Mouse (Mus musculus) left cerebral cortex, adult 18-20 months (tissue): ENCODE results near the gene Kif21b. TPM values are rescaled to one million over a fixed set of nuclear protein-coding genes. Genes with fewer than 3 reads are reported as not detected.

Experiments used
- DNase-seq, 2 experiments: peaks; one replicate each; pipeline ENCODE4 v3.0.0; 2021 to 2022; ENCODE audit warnings: low spot score in 2 of 2, mixed read lengths in 1 of 2
- total RNA-seq, 2 experiments: library from RNA; stranded (reverse); gene quantifications; 2 replicates each; pipeline ENCODE4 v1.2.3; 2021

Gene Kif21b
- total RNA-seq, 2 experiments from 2014 or later: 54.8 to 57.3 TPM

DNA sequence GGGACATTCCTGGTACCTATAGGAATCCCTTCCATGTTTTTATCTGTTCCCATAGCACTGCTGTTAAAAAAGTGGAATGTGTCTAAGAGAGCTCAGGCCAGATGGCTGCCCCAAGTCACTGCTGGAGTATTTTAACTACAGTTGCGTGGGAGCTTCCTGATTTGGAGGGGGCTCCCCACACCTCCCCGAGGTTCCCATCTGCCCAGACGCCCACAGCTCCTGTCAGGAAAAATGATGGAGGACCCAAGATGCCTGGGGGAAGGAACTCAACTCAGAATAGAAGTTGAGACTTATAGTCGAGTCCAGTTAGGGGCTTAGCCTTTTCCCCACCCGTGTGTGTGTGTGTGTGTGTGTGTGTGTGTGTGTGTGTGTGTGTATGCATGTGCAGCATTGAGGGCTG lies 2.8 kb upstream of the Kif21b start:
- DNase-seq: peak; percentile 77 to 87

GRCm38 (mm10) chr1:136128944-136129589 lies 2.1 kb upstream of the Kif21b start:
- DNase-seq: no peak

GRCm38 (mm10) chr1:136130107-136130506 lies 1.1 kb upstream of the Kif21b start:
- DNase-seq: no peak

DNA sequence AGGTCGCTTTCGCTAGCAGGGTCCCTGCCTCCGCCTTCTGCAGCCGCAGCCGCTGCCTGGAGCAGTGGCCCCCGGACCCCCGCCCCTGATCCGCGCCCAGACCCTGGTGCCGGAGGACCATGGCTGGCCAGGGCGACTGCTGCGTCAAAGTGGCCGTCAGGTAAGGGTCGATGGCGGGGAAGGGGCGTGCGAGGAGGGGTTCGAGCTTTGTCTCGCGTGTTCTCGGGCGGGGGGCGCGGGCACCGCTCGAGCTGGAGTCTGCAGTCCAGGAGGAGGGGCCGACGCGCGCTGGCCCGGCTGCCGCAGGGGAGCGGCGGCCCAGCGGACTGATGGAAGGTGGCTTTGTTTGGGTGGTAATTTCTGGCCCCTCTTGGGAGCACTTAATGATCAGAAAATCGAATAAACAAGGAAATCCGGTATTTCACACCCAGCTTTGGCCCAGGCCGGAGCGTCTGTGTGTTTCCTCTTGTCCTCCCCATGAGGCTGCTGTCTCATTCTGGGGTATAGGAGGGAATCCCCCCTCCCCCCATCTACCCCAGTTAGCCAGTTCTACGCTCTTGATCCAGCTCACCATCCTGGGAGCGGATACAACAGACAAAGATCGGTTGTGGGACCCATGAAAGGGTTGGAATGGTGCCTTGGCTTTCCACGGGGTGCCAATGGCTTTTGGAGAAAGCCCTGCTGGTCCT lies 558 bp downstream of the Kif21b start:
- no peak for DNase-seq

- no peak for DNase-seq
These were observed 1.4 kb downstream of the Kif21b start for GRCm38 (mm10) chr1:136132386-136133201.

DNA sequence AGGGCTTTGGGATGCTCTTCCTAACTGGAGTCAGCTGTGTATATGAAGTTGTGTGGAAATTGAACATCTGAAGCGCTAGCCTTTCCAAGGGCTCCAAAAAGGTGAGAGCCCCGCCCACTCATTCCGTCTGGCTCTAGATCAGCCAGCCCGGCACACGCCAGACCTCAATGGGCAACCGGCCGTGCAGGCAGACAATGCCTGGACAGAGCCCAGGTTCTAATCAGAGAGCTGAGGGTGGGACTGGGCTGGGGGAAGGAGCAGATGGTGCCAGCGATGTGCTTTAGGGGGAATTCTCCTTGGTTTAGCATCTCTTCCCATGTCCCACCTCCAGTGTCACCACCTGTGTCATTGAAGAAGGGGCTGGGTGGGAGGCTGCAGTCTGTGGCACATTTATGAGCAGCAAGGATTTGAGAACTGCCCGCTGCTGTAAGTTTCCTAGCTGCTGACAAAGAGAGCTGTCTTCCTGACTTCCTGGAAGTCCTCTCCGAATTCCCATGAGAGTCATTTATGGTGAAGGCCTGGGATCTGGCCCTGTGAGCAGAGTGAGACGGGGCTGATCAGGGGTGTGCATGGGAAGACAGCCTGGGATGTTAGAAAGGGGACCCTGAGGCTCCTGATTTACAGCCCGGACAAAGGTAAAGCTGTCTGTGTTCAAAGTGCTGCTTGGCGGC lies 2.5 kb downstream of the Kif21b start:
- DNase-seq: peak in 1 of 2 experiments; percentile 76

DNA sequence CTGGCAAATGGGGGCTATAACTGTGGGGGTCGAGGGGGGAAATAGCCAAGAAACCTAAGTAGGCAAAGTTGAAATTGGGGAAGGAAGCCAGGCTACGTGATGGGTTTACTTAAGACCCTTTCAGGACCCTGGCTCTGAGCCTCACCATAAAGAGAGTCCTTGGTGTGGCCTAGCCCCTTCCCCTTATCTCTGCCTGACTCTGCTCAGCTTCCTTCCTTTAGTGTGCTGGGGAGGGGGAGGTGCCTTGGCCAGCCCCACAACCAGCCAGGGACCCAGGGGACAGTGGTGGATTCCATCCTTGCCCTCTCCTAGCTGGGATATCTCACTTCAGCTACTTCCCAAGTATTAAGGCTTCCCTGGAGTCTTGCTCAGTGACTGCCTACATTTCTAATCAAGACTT lies 3.4 kb downstream of the Kif21b start:
- DNase-seq: no peak

DNA sequence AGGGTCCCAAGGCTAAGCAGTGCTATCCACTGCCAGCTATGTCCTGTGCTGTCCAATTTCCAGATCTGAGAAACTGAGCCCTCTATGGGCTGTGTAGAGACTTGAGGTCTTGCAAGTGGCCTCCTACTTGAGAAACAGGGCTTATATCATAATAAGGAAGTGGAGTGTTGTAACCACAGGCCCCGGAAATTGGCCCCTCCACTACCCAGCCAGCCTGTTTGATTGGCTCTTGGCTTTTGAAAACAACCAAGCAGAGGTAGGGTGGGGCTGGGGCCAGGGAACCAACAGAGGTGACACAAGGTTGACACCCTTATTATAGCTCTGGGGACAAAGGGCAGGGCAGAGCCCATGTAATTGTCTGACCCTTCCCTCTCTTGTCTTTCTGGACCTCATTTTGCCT lies 3.9 kb downstream of the Kif21b start:
- DNase-seq: no peak

GRCm38 (mm10) chr1:136135777-136136444 lies 4.7 kb downstream of the Kif21b start:
- no peak for DNase-seq

DNA sequence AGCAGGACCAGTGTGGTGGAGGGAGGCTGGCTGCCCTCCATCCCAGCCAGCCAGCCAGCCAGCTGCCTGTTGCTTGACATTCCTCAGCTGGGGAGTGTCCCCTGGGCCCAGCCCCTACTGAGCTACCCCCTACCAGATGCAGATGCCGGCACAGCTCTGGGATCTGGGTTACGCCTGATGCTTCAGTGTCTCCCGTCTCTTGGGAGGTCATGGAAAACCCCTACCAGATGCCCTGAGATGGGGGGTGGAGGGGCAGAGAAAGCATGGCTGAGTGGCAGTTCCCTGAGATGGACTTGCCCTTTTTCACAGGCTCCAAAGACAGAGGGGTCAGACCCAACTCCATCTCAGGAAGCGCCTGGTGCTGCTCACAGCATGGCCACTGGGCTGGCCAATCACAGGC lies 5.4 kb downstream of the Kif21b start:
- DNase-seq: no peak

GRCm38 (mm10) chr1:136137071-136137531 lies 5.9 kb downstream of the Kif21b start:
- DNase-seq: no peak

- DNase-seq: peak in 1 of 2 experiments; percentile 35
These were observed 6.4 kb downstream of the Kif21b start for GRCm38 (mm10) chr1:136137575-136137974.

GRCm38 (mm10) chr1:136138191-136138830 lies 7.1 kb downstream of the Kif21b start:
- peak in 1 of 2 experiments; percentile 3 for DNase-seq

DNA sequence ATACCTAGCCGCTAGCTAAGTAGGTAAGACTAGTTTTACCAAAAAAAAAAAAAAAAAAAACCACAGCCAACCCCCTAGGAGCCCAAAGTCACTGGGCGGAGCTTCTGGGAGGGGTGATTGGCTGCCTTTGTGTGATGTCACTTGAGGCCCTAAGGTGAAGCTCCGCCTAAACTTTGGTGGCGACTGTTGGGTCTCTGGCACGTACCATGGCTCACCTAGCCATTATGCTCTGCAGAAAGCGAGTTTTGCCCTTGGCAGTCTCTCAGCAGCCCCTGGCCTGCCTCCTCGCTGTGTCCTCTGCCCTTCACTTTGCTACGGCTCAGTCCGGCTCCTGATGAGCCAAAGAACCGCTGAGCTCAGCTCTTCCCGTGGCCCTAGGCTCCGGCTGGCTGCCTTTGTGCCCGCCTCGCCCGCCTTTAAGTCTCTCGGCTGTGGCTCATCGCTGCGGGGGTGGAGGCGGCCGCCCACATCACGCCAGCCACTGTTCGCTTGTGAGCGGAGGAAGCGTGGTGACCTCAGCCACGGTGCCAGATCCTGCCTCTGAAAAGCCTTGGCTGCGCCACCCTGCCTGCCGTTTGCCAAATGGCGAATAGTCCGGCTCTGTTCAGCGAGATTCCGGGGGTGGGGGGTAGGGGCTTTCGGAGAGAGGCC lies 8.9 kb downstream of the Kif21b start:
- DNase-seq: peak; percentile 88 to 92

DNA sequence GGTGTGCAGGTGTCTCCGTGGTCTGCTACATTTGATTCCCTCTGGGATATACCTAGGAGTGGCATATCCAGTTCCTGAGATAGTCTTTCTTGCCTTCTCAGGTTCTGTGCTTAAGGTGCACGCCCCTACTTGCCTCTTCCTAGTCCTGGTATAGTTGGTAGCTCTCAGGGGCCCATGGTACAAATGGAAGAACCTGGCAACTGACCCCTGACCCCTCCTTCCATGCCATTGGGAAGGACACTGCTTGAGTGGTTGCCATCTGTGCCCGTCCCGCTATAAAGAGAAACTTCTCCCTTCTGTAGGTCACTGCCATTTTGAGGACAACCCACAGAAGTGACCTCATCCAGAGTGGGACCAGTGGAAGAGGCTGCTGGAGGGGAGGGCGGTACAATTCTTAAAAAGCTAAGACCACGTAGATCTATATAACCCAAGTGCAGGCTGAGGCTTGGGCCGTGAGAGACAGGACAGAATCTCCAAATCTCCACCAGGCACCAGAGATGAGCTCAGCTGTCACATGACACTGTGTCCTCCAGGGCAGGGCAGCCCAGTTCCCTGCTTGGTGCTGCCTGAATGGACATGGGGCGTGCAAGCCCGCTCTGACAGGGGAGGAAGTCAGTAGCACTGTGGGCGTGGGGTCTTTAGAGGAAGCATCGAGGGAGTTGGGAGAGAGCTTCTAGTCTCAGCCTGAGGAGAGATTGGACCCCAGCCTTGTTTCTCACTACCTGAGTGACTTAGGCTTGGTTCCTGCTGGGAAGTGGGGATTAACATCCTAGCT lies 10.2 kb downstream of the Kif21b start:
- peak in 1 of 2 experiments; percentile 42 for DNase-seq

- DNase-seq: peak in 1 of 2 experiments; percentile 63
These were observed 11.1 kb downstream of the Kif21b start for GRCm38 (mm10) chr1:136142336-136142735.

DNA sequence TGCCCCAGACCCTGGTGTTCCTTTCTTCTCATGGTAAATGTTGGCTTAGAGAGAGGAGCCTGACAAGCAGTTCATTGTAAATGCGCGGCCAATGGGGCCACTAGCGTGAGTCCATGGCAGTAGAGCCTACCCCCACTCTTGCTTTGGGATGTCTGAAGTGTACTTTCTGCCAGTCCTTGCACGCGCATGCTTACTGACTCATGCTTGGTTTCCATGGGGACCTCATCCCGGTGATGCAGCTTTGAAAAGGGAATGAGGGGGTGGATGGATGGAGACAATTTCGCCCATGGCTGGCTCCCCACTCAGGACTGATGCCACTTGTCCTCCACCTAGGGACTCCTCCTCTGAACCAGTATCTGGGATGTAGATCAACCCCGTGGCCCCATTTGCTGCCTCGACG lies 12.3 kb downstream of the Kif21b start:
- DNase-seq: peak; percentile 68 to 84

DNA sequence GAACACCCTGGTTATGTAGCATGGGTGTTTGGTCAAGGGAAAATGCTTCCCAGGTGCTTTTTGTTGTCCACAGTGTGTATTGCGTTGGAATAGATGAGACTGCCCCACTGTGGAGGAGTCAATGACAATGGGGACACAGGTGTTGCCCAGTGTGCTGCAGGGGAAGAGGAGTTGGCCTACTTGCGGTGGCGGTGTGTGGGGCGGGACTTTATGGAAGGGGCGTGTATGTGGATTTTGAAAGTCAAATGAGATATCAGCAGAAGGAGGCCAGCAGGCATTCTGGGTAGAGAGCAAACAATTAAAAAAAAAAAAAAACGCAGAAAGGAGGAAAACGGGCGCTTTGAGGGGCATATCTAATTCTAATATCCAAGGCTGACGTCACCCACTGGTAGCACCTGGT lies 18.5 kb downstream of the Kif21b start:
- DNase-seq: no peak

GRCm38 (mm10) chr1:136151371-136151770 lies 20.2 kb downstream of the Kif21b start:
- no peak for DNase-seq
